Mouse (Mus musculus): ENCODE measurements around the gene H2-Aa. TPM values are rescaled to one million over a fixed set of nuclear protein-coding genes. Genes with fewer than 3 reads are reported as not detected.

The H2-Aa gene
- polyA plus RNA-seq, 2 experiments = 2.9 to 4.1 TPM

DNA sequence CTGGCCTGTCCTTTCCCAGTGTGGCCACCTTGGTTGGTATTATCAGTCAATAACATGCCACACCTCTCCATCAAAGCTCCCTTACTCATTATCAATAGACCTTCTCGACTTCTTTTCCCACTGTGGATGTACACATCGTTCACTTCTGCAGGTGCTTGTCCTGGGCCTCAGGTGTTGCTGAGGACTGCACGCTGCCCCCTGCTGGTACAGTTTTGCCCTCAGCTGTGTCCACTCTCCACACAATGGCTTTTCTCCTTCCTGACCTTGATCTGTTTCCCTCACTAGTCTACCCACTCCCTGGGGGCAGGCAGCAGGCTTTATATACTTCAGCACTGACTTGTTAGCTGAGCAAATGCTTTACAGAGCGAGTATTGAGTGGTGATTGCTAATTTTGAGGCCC lies 1.8 kb downstream of the H2-Aa start:
- DNase-seq (ENCODE audit: low spot score) = no peak
- TF ChIP-seq POLR2A (IDR thresholded peaks at IDR 0.05; ENCODE audit: borderline replicate concordance, extremely low read depth, insufficient read depth, insufficient read length) = no peak

DNA sequence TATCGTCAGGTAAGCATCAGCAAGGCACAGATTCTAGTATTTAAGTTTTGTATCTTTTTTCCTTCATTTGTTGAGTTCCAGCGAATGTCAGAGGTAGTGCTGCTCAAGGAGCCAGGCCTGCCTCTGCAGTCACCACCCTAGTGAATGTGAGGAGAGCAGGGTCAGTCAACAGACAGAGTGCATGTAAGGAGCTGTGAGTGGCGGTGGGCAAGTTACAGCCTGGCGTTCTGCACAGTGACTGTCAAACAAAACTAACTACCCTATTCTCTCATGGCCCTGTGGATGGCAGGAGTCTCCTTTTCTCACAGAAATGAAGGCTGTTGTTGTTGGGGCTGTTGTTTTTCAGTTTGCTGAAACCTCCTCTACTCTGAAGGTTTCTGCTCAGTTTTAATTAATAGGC lies 2.3 kb downstream of the H2-Aa start:
- no peak overlapping the region for H3K4me2 ChIP-seq (replicated peaks; ENCODE audit: low read depth, low read length, severe bottlenecking)
- WGBS = 73% methylated on average over 4 of the region's 4 CpGs
- no peak for TF ChIP-seq POLR2A (IDR thresholded peaks at IDR 0.05; ENCODE audit: borderline replicate concordance, extremely low read depth, insufficient read depth, insufficient read length)
- no peak overlapping the region for H3K4me3 ChIP-seq (replicated peaks; ENCODE audit: low read length)
- no peaks in the 10 kb centered on the region for H3K4me1 ChIP-seq (ENCODE audit: control insufficient read depth, insufficient read depth, low read length)
- no peak overlapping the region for H3K27ac ChIP-seq (replicated peaks; ENCODE audit: low read depth, low read length)
- H3K9ac ChIP-seq (ENCODE audit: low read depth, low read length, severe bottlenecking) = no peak overlapping the region
- DNase-seq (ENCODE audit: low spot score) (no peak), ATAC-seq (ENCODE audit: low FRiP score, low read depth) (no peak)
- H3K9me3 ChIP-seq (ENCODE audit: control insufficient read depth, low read length) = no peaks in the 10 kb centered on the region
- no peaks in the 10 kb centered on the region for H3K27me3 ChIP-seq (ENCODE audit: control insufficient read depth, insufficient read depth, low read length)
- H3K36me3 ChIP-seq (ENCODE audit: control insufficient read depth, insufficient read depth, low read length) = no peaks in the 10 kb centered on the region

More for the DNA sequence above, 1.8 kb downstream of the H2-Aa start:
- ATAC-seq (ENCODE audit: low FRiP score, low read depth) = no peak
- no peak overlapping the region for H3K4me2 ChIP-seq (replicated peaks; ENCODE audit: low read depth, low read length, severe bottlenecking)
- H3K9me3 ChIP-seq (ENCODE audit: control insufficient read depth, low read length) = no peaks in the 10 kb centered on the region
- no peaks in the 10 kb centered on the region for H3K27me3 ChIP-seq (ENCODE audit: control insufficient read depth, insufficient read depth, low read length)
- no peaks in the 10 kb centered on the region for H3K4me1 ChIP-seq (ENCODE audit: control insufficient read depth, insufficient read depth, low read length)
- no peaks in the 10 kb centered on the region for H3K36me3 ChIP-seq (ENCODE audit: control insufficient read depth, insufficient read depth, low read length)
- no peak overlapping the region for H3K9ac ChIP-seq (ENCODE audit: low read depth, low read length, severe bottlenecking)
- no peak overlapping the region for H3K4me3 ChIP-seq (replicated peaks; ENCODE audit: low read length)
- WGBS = 36% methylated on average over 4 of the region's 4 CpGs
- H3K27ac ChIP-seq (replicated peaks; ENCODE audit: low read depth, low read length) = no peak overlapping the region

- Histone ChIP-seq H3K4me3 (replicated peaks; ENCODE audit: low read length) (no peak overlapping the region), H3K27ac (replicated peaks; ENCODE audit: low read depth, low read length) (no peak overlapping the region), H3K4me1 (ENCODE audit: control insufficient read depth, insufficient read depth, low read length) (no peaks in the 10 kb centered on the region), H3K4me2 (replicated peaks; ENCODE audit: low read depth, low read length, severe bottlenecking) (no peak overlapping the region), H3K9ac (ENCODE audit: low read depth, low read length, severe bottlenecking) (no peak overlapping the region), H3K9me3 (ENCODE audit: control insufficient read depth, low read length) (no peaks in the 10 kb centered on the region), H3K36me3 (ENCODE audit: control insufficient read depth, insufficient read depth, low read length) (no peaks in the 10 kb centered on the region), H3K27me3 (ENCODE audit: control insufficient read depth, insufficient read depth, low read length) (no peaks in the 10 kb centered on the region)
- WGBS = 50% methylated on average over 1 of the region's 1 CpGs
- no peak for TF ChIP-seq POLR2A (IDR thresholded peaks at IDR 0.05; ENCODE audit: borderline replicate concordance, extremely low read depth, insufficient read depth, insufficient read length)
- no peak for DNase-seq (ENCODE audit: low spot score)
- no peak for ATAC-seq (ENCODE audit: low FRiP score, low read depth)
Measured at GRCm38 (mm10) chr17:34281836-34282235, 5.8 kb downstream of the H2-Aa start.

GRCm38 (mm10) chr17:34280499-34281038 lies 7.1 kb downstream of the H2-Aa start:
- no peak overlapping the region for H3K9ac ChIP-seq (ENCODE audit: low read depth, low read length, severe bottlenecking)
- no peak overlapping the region for H3K4me3 ChIP-seq (replicated peaks; ENCODE audit: low read length)
- TF ChIP-seq POLR2A (IDR thresholded peaks at IDR 0.05; ENCODE audit: borderline replicate concordance, extremely low read depth, insufficient read depth, insufficient read length) = no peak
- no peaks in the 10 kb centered on the region for H3K9me3 ChIP-seq (ENCODE audit: control insufficient read depth, low read length)
- H3K4me1 ChIP-seq (ENCODE audit: control insufficient read depth, insufficient read depth, low read length) = no peaks in the 10 kb centered on the region
- 81% methylated on average over 1 of the region's 1 CpGs for WGBS
- no peak for ATAC-seq (ENCODE audit: low FRiP score, low read depth)
- no peak overlapping the region for H3K27ac ChIP-seq (replicated peaks; ENCODE audit: low read depth, low read length)
- H3K27me3 ChIP-seq (ENCODE audit: control insufficient read depth, insufficient read depth, low read length) = no peaks in the 10 kb centered on the region
- H3K36me3 ChIP-seq (ENCODE audit: control insufficient read depth, insufficient read depth, low read length) = no peaks in the 10 kb centered on the region
- DNase-seq (ENCODE audit: low spot score) = no peak
- H3K4me2 ChIP-seq (replicated peaks; ENCODE audit: low read depth, low read length, severe bottlenecking) = no peak overlapping the region

- Histone ChIP-seq H3K27ac (replicated peaks; ENCODE audit: low read depth, low read length) (no peak overlapping the region), H3K9me3 (ENCODE audit: control insufficient read depth, low read length) (no peaks in the 10 kb centered on the region), H3K27me3 (ENCODE audit: control insufficient read depth, insufficient read depth, low read length) (no peaks in the 10 kb centered on the region), H3K9ac (ENCODE audit: low read depth, low read length, severe bottlenecking) (no peak overlapping the region), H3K4me3 (replicated peaks; ENCODE audit: low read length) (no peak overlapping the region), H3K4me2 (replicated peaks; ENCODE audit: low read depth, low read length, severe bottlenecking) (no peak overlapping the region), H3K36me3 (ENCODE audit: control insufficient read depth, insufficient read depth, low read length) (no peaks in the 10 kb centered on the region), H3K4me1 (ENCODE audit: control insufficient read depth, insufficient read depth, low read length) (no peaks in the 10 kb centered on the region)
- no peak for TF ChIP-seq POLR2A (IDR thresholded peaks at IDR 0.05; ENCODE audit: borderline replicate concordance, extremely low read depth, insufficient read depth, insufficient read length)
- no peak for DNase-seq (ENCODE audit: low spot score)
- ATAC-seq (ENCODE audit: low FRiP score, low read depth) = no peak
- WGBS = 88% methylated on average over 1 of the region's 1 CpGs
Measured at GRCm38 (mm10) chr17:34272102-34272501, 15.5 kb downstream of the H2-Aa start.

GRCm38 (mm10) chr17:34270940-34271339 lies 16.7 kb downstream of the H2-Aa start:
- no peaks in the 10 kb centered on the region for H3K27me3 ChIP-seq (ENCODE audit: control insufficient read depth, insufficient read depth, low read length)
- no peak for ATAC-seq (ENCODE audit: low FRiP score, low read depth)
- no peak overlapping the region for H3K9ac ChIP-seq (ENCODE audit: low read depth, low read length, severe bottlenecking)
- H3K36me3 ChIP-seq (ENCODE audit: control insufficient read depth, insufficient read depth, low read length) = no peaks in the 10 kb centered on the region
- H3K4me3 ChIP-seq (replicated peaks; ENCODE audit: low read length) = no peak overlapping the region
- H3K4me1 ChIP-seq (ENCODE audit: control insufficient read depth, insufficient read depth, low read length) = no peaks in the 10 kb centered on the region
- WGBS = 78% methylated on average over 2 of the region's 2 CpGs
- no peak overlapping the region for H3K27ac ChIP-seq (replicated peaks; ENCODE audit: low read depth, low read length)
- no peak overlapping the region for H3K4me2 ChIP-seq (replicated peaks; ENCODE audit: low read depth, low read length, severe bottlenecking)
- H3K9me3 ChIP-seq (ENCODE audit: control insufficient read depth, low read length) = no peaks in the 10 kb centered on the region
- TF ChIP-seq POLR2A (IDR thresholded peaks at IDR 0.05; ENCODE audit: borderline replicate concordance, extremely low read depth, insufficient read depth, insufficient read length) = no peak
- DNase-seq (ENCODE audit: low spot score) = no peak
